Mouse (Mus musculus): ENCODE data around the gene Cyp11a1. TPM values are rescaled to one million over a fixed set of nuclear protein-coding genes. Genes with fewer than 3 reads are reported as not detected.

The Cyp11a1 gene
- polyA plus RNA-seq, 1 experiment from 2014 or later = 0.16 TPM

- whole genome bisulfite sequencing = 92% methylated on average over 3 of the region's 3 CpGs
- Histone ChIP-seq H3K9ac (replicated peaks) (no peak overlapping the region), H3K27ac (no peak overlapping the region), H3K4me1 (replicated peaks) (peaks cover 19% of the 10 kb centered on the region), H3K4me2 (no peak overlapping the region), H3K36me3 (no peaks in the 10 kb centered on the region), H3K4me3 (replicated peaks) (no peak overlapping the region), H3K27me3 (peaks cover 16% of the 10 kb centered on the region), H3K9me3 (no peaks in the 10 kb centered on the region)
- ATAC-seq (ENCODE audit: insufficient number of reproducible peaks, insufficient read depth, low FRiP score, low TSS enrichment, low read depth) = no peak
Observed at GRCm38 (mm10) chr9:57992060-57992459, 14.2 kb upstream of the Cyp11a1 start.

- H3K4me2 ChIP-seq = no peak overlapping the region
- H3K27ac ChIP-seq = 0 out of 2 replicates have a peak overlapping the region, but pooled peaks have one; percentile 41
- peaks cover 23% of the 10 kb centered on the region for H3K4me1 ChIP-seq (replicated peaks)
- H3K27me3 ChIP-seq = peaks cover 25% of the 10 kb centered on the region
- WGBS = 17% methylated on average over 8 of the region's 8 CpGs
- no peak overlapping the region for H3K9ac ChIP-seq (replicated peaks)
- no peaks in the 10 kb centered on the region for H3K36me3 ChIP-seq
- ATAC-seq (ENCODE audit: insufficient number of reproducible peaks, insufficient read depth, low FRiP score, low TSS enrichment, low read depth) = no peak
- no peaks in the 10 kb centered on the region for H3K9me3 ChIP-seq
- no peak overlapping the region for H3K4me3 ChIP-seq (replicated peaks)
Observed at GRCm38 (mm10) chr9:57992781-57993591, 13.2 kb upstream of the Cyp11a1 start.

GRCm38 (mm10) chr9:57995282-57995681 lies 10.9 kb upstream of the Cyp11a1 start:
- no peak overlapping the region for H3K4me2 ChIP-seq
- peaks cover 35% of the 10 kb centered on the region for H3K27me3 ChIP-seq
- ATAC-seq (ENCODE audit: insufficient number of reproducible peaks, insufficient read depth, low FRiP score, low TSS enrichment, low read depth) = no peak
- H3K36me3 ChIP-seq = no peaks in the 10 kb centered on the region
- no peak overlapping the region for H3K4me3 ChIP-seq (replicated peaks)
- H3K4me1 ChIP-seq (replicated peaks) = peaks cover 32% of the 10 kb centered on the region
- H3K9me3 ChIP-seq = no peaks in the 10 kb centered on the region
- WGBS = 30% methylated on average over 4 of the region's 4 CpGs
- H3K9ac ChIP-seq (replicated peaks) = no peak overlapping the region
- no peak overlapping the region for H3K27ac ChIP-seq

- no peak overlapping the region for H3K27ac ChIP-seq
- WGBS = 21% methylated on average over 13 of the region's 13 CpGs
- H3K27me3 ChIP-seq = peaks cover 42% of the 10 kb centered on the region
- H3K4me2 ChIP-seq = peak overlapping the region; percentile 42
- peak; percentile 6; the same call in 1 of the 2 replicates for ATAC-seq (ENCODE audit: insufficient number of reproducible peaks, insufficient read depth, low FRiP score, low TSS enrichment, low read depth)
- no peaks in the 10 kb centered on the region for H3K9me3 ChIP-seq
- H3K9ac ChIP-seq (replicated peaks) = no peak overlapping the region; the same call in 1 of the 2 replicates
- no peaks in the 10 kb centered on the region for H3K36me3 ChIP-seq
- H3K4me1 ChIP-seq (replicated peaks) = peaks cover 32% of the 10 kb centered on the region
- H3K4me3 ChIP-seq (replicated peaks) = peak overlapping the region; percentile 9; the same call in 1 of the 2 replicates
Observed at GRCm38 (mm10) chr9:57997511-57998031, 8.6 kb upstream of the Cyp11a1 start.

GRCm38 (mm10) chr9:57998032-57998659 lies 8.1 kb upstream of the Cyp11a1 start:
- ATAC-seq (ENCODE audit: insufficient number of reproducible peaks, insufficient read depth, low FRiP score, low TSS enrichment, low read depth) = peak; percentile 75
- peaks cover 42% of the 10 kb centered on the region for H3K27me3 ChIP-seq
- no peaks in the 10 kb centered on the region for H3K9me3 ChIP-seq
- peak overlapping the region; percentile 9; the same call in 1 of the 2 replicates for H3K4me3 ChIP-seq (replicated peaks)
- WGBS = 1% methylated on average over 20 of the region's 20 CpGs
- no peak overlapping the region; the same call in 1 of the 2 replicates for H3K9ac ChIP-seq (replicated peaks)
- H3K27ac ChIP-seq = no peak overlapping the region
- no peaks in the 10 kb centered on the region for H3K36me3 ChIP-seq
- peaks cover 27% of the 10 kb centered on the region for H3K4me1 ChIP-seq (replicated peaks)
- peak overlapping the region; percentile 42 for H3K4me2 ChIP-seq

GRCm38 (mm10) chr9:57998685-57999084 lies 7.5 kb upstream of the Cyp11a1 start:
- Histone ChIP-seq H3K4me3 (replicated peaks) (no peak overlapping the region), H3K4me2 (no peak overlapping the region), H3K36me3 (no peaks in the 10 kb centered on the region), H3K4me1 (replicated peaks) (peaks cover 21% of the 10 kb centered on the region), H3K9ac (replicated peaks) (no peak overlapping the region), H3K27ac (no peak overlapping the region), H3K9me3 (no peaks in the 10 kb centered on the region), H3K27me3 (peaks cover 42% of the 10 kb centered on the region)
- ATAC-seq (ENCODE audit: insufficient number of reproducible peaks, insufficient read depth, low FRiP score, low TSS enrichment, low read depth) = no peak
- WGBS = 62% methylated on average over 2 of the region's 2 CpGs

- H3K36me3 ChIP-seq = no peaks in the 10 kb centered on the region
- ATAC-seq (ENCODE audit: insufficient number of reproducible peaks, insufficient read depth, low FRiP score, low TSS enrichment, low read depth) = no peak
- H3K4me1 ChIP-seq (replicated peaks) = peaks cover 16% of the 10 kb centered on the region
- no peak overlapping the region for H3K4me3 ChIP-seq (replicated peaks)
- H3K27me3 ChIP-seq = peaks cover 45% of the 10 kb centered on the region
- WGBS = 35% methylated on average over 2 of the region's 2 CpGs
- no peak overlapping the region for H3K4me2 ChIP-seq
- H3K27ac ChIP-seq = no peak overlapping the region
- H3K9me3 ChIP-seq = no peaks in the 10 kb centered on the region
- no peak overlapping the region for H3K9ac ChIP-seq (replicated peaks)
Observed at GRCm38 (mm10) chr9:57999676-58000075, 6.5 kb upstream of the Cyp11a1 start.

- no peak for ATAC-seq (ENCODE audit: insufficient number of reproducible peaks, insufficient read depth, low FRiP score, low TSS enrichment, low read depth)
- H3K4me1 ChIP-seq (replicated peaks) = peaks cover 8% of the 10 kb centered on the region
- H3K27ac ChIP-seq = no peak overlapping the region
- 29% methylated on average over 2 of the region's 2 CpGs for WGBS
- no peak overlapping the region for H3K4me2 ChIP-seq
- H3K36me3 ChIP-seq = no peaks in the 10 kb centered on the region
- H3K9ac ChIP-seq (replicated peaks) = no peak overlapping the region
- no peak overlapping the region for H3K4me3 ChIP-seq (replicated peaks)
- peaks cover 21% of the 10 kb centered on the region for H3K27me3 ChIP-seq
- no peaks in the 10 kb centered on the region for H3K9me3 ChIP-seq
Observed at GRCm38 (mm10) chr9:58003272-58003671, 2.9 kb upstream of the Cyp11a1 start.

- 69% methylated on average over 12 of the region's 12 CpGs for WGBS
- ATAC-seq (ENCODE audit: insufficient number of reproducible peaks, insufficient read depth, low FRiP score, low TSS enrichment, low read depth) = peak; percentile 19; the same call in 1 of the 2 replicates
- H3K27me3 ChIP-seq = peaks cover 3% of the 10 kb centered on the region; the same call in 1 of the 2 replicates
- H3K9me3 ChIP-seq = no peaks in the 10 kb centered on the region
- no peak overlapping the region for H3K4me2 ChIP-seq
- H3K4me3 ChIP-seq (replicated peaks) = no peak overlapping the region
- no peak overlapping the region for H3K9ac ChIP-seq (replicated peaks)
- peaks cover 11% of the 10 kb centered on the region for H3K4me1 ChIP-seq (replicated peaks)
- H3K36me3 ChIP-seq = no peaks in the 10 kb centered on the region
- H3K27ac ChIP-seq = peak overlapping the region; percentile 53; the same call in 1 of the 2 replicates
Observed at GRCm38 (mm10) chr9:58008336-58009014, 2.3 kb downstream of the Cyp11a1 start.

GRCm38 (mm10) chr9:58009015-58009362 lies 2.8 kb downstream of the Cyp11a1 start:
- no peak overlapping the region for H3K4me3 ChIP-seq (replicated peaks)
- no peak overlapping the region for H3K4me2 ChIP-seq
- peak; percentile 55; the same call in 1 of the 2 replicates for ATAC-seq (ENCODE audit: insufficient number of reproducible peaks, insufficient read depth, low FRiP score, low TSS enrichment, low read depth)
- peaks cover 11% of the 10 kb centered on the region for H3K4me1 ChIP-seq (replicated peaks)
- peaks cover 3% of the 10 kb centered on the region; the same call in 1 of the 2 replicates for H3K27me3 ChIP-seq
- H3K36me3 ChIP-seq = no peaks in the 10 kb centered on the region
- no peak overlapping the region for H3K27ac ChIP-seq
- H3K9ac ChIP-seq (replicated peaks) = no peak overlapping the region
- H3K9me3 ChIP-seq = no peaks in the 10 kb centered on the region
- WGBS = 9% methylated on average over 6 of the region's 6 CpGs

- H3K9ac ChIP-seq (replicated peaks) = no peak overlapping the region
- H3K27me3 ChIP-seq = no peaks in the 10 kb centered on the region
- H3K4me3 ChIP-seq (replicated peaks) = no peak overlapping the region
- H3K4me2 ChIP-seq = no peak overlapping the region
- no peaks in the 10 kb centered on the region for H3K36me3 ChIP-seq
- H3K4me1 ChIP-seq (replicated peaks) = peaks cover 11% of the 10 kb centered on the region
- H3K9me3 ChIP-seq = no peaks in the 10 kb centered on the region
- H3K27ac ChIP-seq = no peak overlapping the region
- WGBS = 64% methylated on average over 3 of the region's 3 CpGs
- ATAC-seq (ENCODE audit: insufficient number of reproducible peaks, insufficient read depth, low FRiP score, low TSS enrichment, low read depth) = no peak
Observed at GRCm38 (mm10) chr9:58009588-58009987, 3.4 kb downstream of the Cyp11a1 start.

Measured in limb, embryonic 12.5 days (tissue).